Mouse (Mus musculus) spleen, adult 2 months (tissue): ENCODE results near the gene Cpt1b. TPM values are rescaled to one million over a fixed set of nuclear protein-coding genes. Genes with fewer than 3 reads are reported as not detected.

Experiments
- DNase-seq, 2 experiments: peaks; one replicate each; pipeline versions ENCODE4 v3.0.0 to v3.0.0-alpha.2; 2012 to 2021; ENCODE audit warnings: low spot score in 2 of 2, low read depth in 1 of 2
- H3K27ac ChIP-seq: fragments of 200-500 bp; 2 replicates; pipeline ENCODE4 v1.5.1; 2012; ENCODE audit warnings: low read length, inconsistent platforms; ENCODE audit not compliant: insufficient read depth
- H3K27me3 ChIP-seq: fragments of 200-500 bp; 2 replicates; pipeline ENCODE4 v1.6.1; 2012; ENCODE audit warnings: mild to moderate bottlenecking, moderate library complexity, low read length, inconsistent platforms; ENCODE audit not compliant: control insufficient read depth, insufficient read depth
- H3K36me3 ChIP-seq: fragments of 200-500 bp; 2 replicates; pipeline ENCODE4 v1.6.1; 2012; ENCODE audit warnings: mild to moderate bottlenecking, low read length, inconsistent platforms; ENCODE audit not compliant: control insufficient read depth, insufficient read depth
- H3K4me1 ChIP-seq: fragments of 200-500 bp; 2 replicates; pipeline ENCODE4 v1.6.1; 2011; ENCODE audit warnings: inconsistent platforms; ENCODE audit not compliant: control insufficient read depth, insufficient read depth, insufficient read length
- H3K4me3 ChIP-seq: fragments of 200-500 bp; 2 replicates; pipeline ENCODE4 v1.5.1; 2011; ENCODE audit warnings: mild to moderate bottlenecking, inconsistent platforms; ENCODE audit not compliant: insufficient read depth, insufficient read length; ENCODE audit errors: extremely low read depth
- CTCF ChIP-seq: fragments of 200-500 bp; IDR thresholded peaks from 2 replicates; pipeline ENCODE4 v1.5.1; 2011; ENCODE audit warnings: mild to moderate bottlenecking, inconsistent platforms; ENCODE audit not compliant: insufficient read depth, insufficient read length, insufficient replicate concordance; ENCODE audit errors: extremely low read depth
- POLR2A ChIP-seq: fragments of 200-500 bp; IDR thresholded peaks from 2 replicates; pipeline ENCODE4 v1.6.1; 2011; ENCODE audit warnings: low read depth, low read length, inconsistent platforms
- WGBS: fragments of 180-500 bp; shearing (Covaris S2); methylation state at CpG from one replicate; pipeline ENCODE4 v1.1.7; 2018; 5-methylcytosine and 5-hydroxymethylcytosine counted together
- polyA plus RNA-seq: library from polyadenylated mRNA; depleted of rRNA; stranded (reverse); fragments of >200 nt; gene quantifications from 2 replicates; pipeline ENCODE4 v1.2.3, GENCODE M21; 2012

Gene Cpt1b
- polyA plus RNA-seq, 1 experiment: 1.7 TPM

- 11% methylated on average over 12 of the region's 12 CpGs for WGBS
- Histone ChIP-seq H3K27me3 (no peaks in the 10 kb centered on the region), H3K4me3 (no peak overlapping the region), H3K27ac (no peak overlapping the region), H3K4me1 (no peaks in the 10 kb centered on the region), H3K36me3 (no peaks in the 10 kb centered on the region)
- TF ChIP-seq CTCF: no peak
- no peak for TF ChIP-seq POLR2A
- DNase-seq: no peak
Observed at GRCm38 (mm10) chr15:89387127-89387526, 38.5 kb downstream of the Cpt1b start.

GRCm38 (mm10) chr15:89384617-89385016 is 41.0 kb downstream of the Cpt1b start, which contains the start of gene Klhdc7b:
TSS of gene Klhdc7b (plus strand) at chr15:89384917.
- H3K27me3 ChIP-seq: no peaks in the 10 kb centered on the region
- WGBS: 91% methylated on average over 7 of the region's 7 CpGs

GRCm38 (mm10) chr15:89379429-89379828 is 46.2 kb downstream of the Cpt1b start:
- DNase-seq: no peak
- H3K27ac ChIP-seq: no peak overlapping the region
- TF ChIP-seq CTCF: no peak
- no peak for TF ChIP-seq POLR2A
- no peak overlapping the region for H3K4me3 ChIP-seq
- no peaks in the 10 kb centered on the region for H3K36me3 ChIP-seq
- H3K4me1 ChIP-seq: peaks cover 3% of the 10 kb centered on the region; the same call in 1 of the 2 replicates
- WGBS: 10% methylated on average over 10 of the region's 10 CpGs
- peaks cover 9% of the 10 kb centered on the region for H3K27me3 ChIP-seq

More at GRCm38 (mm10) chr15:89384617-89385016, 41.0 kb downstream of the Cpt1b start, which contains the start of gene Klhdc7b:
- Histone ChIP-seq H3K4me1 (no peaks in the 10 kb centered on the region), H3K27ac (no peak within 1 kb of the TSS), H3K36me3 (no peaks in the 10 kb centered on the region), H3K4me3 (no peak within 1 kb of the TSS)
- TF ChIP-seq CTCF: no peak
- TF ChIP-seq POLR2A: no peak
- DNase-seq: no peak

- H3K4me3 ChIP-seq: peak within 1 kb of the TSS; percentile 24; the same call in 1 of the 2 replicates
- H3K27ac ChIP-seq: no peak within 1 kb of the TSS
- H3K27me3 ChIP-seq: peaks cover 9% of the 10 kb centered on the region
- H3K4me1 ChIP-seq: peaks cover 6% of the 10 kb centered on the region
- no peak for DNase-seq
- 3% methylated on average over 33 of the region's 33 CpGs for WGBS
- H3K36me3 ChIP-seq: no peaks in the 10 kb centered on the region
- TF ChIP-seq CTCF (no peak), POLR2A (no peak)
Observed at GRCm38 (mm10) chr15:89378831-89379401, 46.7 kb downstream of the Cpt1b start, which contains the start of gene Odf3b. TSS of gene Odf3b (minus strand) at chr15:89379282.

- H3K4me3 ChIP-seq: peak overlapping the region; percentile 24; the same call in 1 of the 2 replicates
- DNase-seq: no peak
- H3K27me3 ChIP-seq: peaks cover 9% of the 10 kb centered on the region
- TF ChIP-seq CTCF (no peak), POLR2A (no peak)
- no peak overlapping the region for H3K27ac ChIP-seq
- 18% methylated on average over 46 of the region's 46 CpGs for WGBS
- no peaks in the 10 kb centered on the region for H3K36me3 ChIP-seq
- peaks cover 7% of the 10 kb centered on the region for H3K4me1 ChIP-seq
Observed at GRCm38 (mm10) chr15:89377938-89378828, 47.5 kb downstream of the Cpt1b start.

GRCm38 (mm10) chr15:89377362-89377761 is 48.3 kb downstream of the Cpt1b start:
- DNase-seq: no peak

More at GRCm38 (mm10) chr15:89377362-89377761, 48.3 kb downstream of the Cpt1b start:
- Histone ChIP-seq H3K36me3 (peaks cover 2% of the 10 kb centered on the region; the same call in 1 of the 2 replicates), H3K27ac (no peak overlapping the region), H3K4me3 (no peak overlapping the region), H3K27me3 (peaks cover 9% of the 10 kb centered on the region), H3K4me1 (peaks cover 11% of the 10 kb centered on the region)
- TF ChIP-seq CTCF: no peak
- TF ChIP-seq POLR2A: no peak
- WGBS: 44% methylated on average over 18 of the region's 18 CpGs
